Mouse (Mus musculus): ENCODE measurements around the gene Gabra4. TPM values are rescaled to one million over a fixed set of nuclear protein-coding genes. Genes with fewer than 3 reads are reported as not detected.
"Not testable (repeated sequence)": the region's sequence is repeated elsewhere in the genome, so short reads cannot be mapped to it uniquely, and the experiment has no call there.

Gene Gabra4
- total RNA-seq, 4 experiments from 2014 or later: 0.10 to 0.22 TPM; not detected in 2

GRCm38 (mm10) chr5:71525486-71525885, 132.6 kb downstream of the Gabra4 start:
- DNase-seq (ENCODE audit: low spot score in 2 of 2): not testable (repeated sequence)

Other genes with a start within 250 kb of the Gabra4 start
- not detected for gene Cox7b2, start 110.1 kb downstream of the Gabra4 start, total RNA-seq (2022)
- gene Gabrb1, start 195 bp downstream of the Gabra4 start, total RNA-seq (2022): under 1 TPM; 0.02 to 0.16 (median 0.05) TPM